In genomic region chr2:46297274-46297843, GRCm38 (mm10) we compare ENCODE assay signal across 24 mouse cellular contexts.
DNase-seq lines count a peak whose midpoint lies in the region; ATAC-seq and TF ChIP-seq lines count a peak whose summit lies in the region.
"Had no signal": no experiment of that assay in that cellular context is flagged by ENCODE, and none has a peak within 500 bp of the region (broad histone marks: within the 10 kb centered on the region; RNA-seq: fewer than 3 reads in every experiment).

No protein-coding gene starts in this region.

- no peaks in the 10 kb centered on the region for H3K36me3 ChIP-seq in kidney, embryonic 16.5 days (ENCODE audit: insufficient read depth, low read length)
- no peaks in the 10 kb centered on the region for H3K36me3 ChIP-seq in midbrain, embryonic 12.5 days
- no peaks in the 10 kb centered on the region for H3K36me3 ChIP-seq in midbrain, embryonic 13.5 days
- no peaks in the 10 kb centered on the region for H3K36me3 ChIP-seq in forebrain, embryonic 14.5 days (ENCODE audit: control insufficient read depth, insufficient read depth, low read length)
- H3K36me3 ChIP-seq: G1E; heart, embryonic 10.5 days; hindbrain, embryonic 15.5 days; liver, embryonic 13.5 days; midbrain, embryonic 15.5 days; neural tube, embryonic 13.5 days had no signal

- peak; percentile 2 for DNase-seq in kidney, adult 11 months
- peak; percentile 76 for DNase-seq in forebrain, embryonic 14.5 days (ENCODE audit: low spot score)
- peak; percentile 25 for DNase-seq in mesoderm, embryonic 11.5 days (ENCODE audit: low read depth, low spot score)
- DNase-seq in cerebellum, adult 2 months: no peak
- DNase-seq: adrenal gland, postnatal 36 days; B cell, adult 2 months; cerebellum, adult 11 months; cerebellum, postnatal 10 days; heart, postnatal 4 days; liver, embryonic 13.5 days; lung, adult 2 months; lung, postnatal 14 days had no signal

- H3K4me1 ChIP-seq in kidney, embryonic 16.5 days (ENCODE audit: insufficient read depth, low read length): no peaks in the 10 kb centered on the region
- no peaks in the 10 kb centered on the region for H3K4me1 ChIP-seq in midbrain, embryonic 12.5 days
- no peaks in the 10 kb centered on the region for H3K4me1 ChIP-seq in midbrain, embryonic 13.5 days (replicated peaks)
- no peaks in the 10 kb centered on the region for H3K4me1 ChIP-seq in forebrain, embryonic 14.5 days (ENCODE audit: control insufficient read depth, insufficient read depth, low read length)
- H3K4me1 ChIP-seq in cerebellum, adult 2 months (ENCODE audit: control insufficient read depth, insufficient read depth, low read length): no peaks in the 10 kb centered on the region
- H3K4me1 ChIP-seq: heart, embryonic 10.5 days; hindbrain, embryonic 15.5 days; liver, embryonic 13.5 days; midbrain, embryonic 15.5 days; neural tube, embryonic 13.5 days had no signal

- TF ChIP-seq CTCF in cerebellum, adult 2 months (IDR thresholded peaks at IDR 0.05; ENCODE audit: borderline replicate concordance, insufficient read depth, low read depth, low read length): no peak

- TF ChIP-seq POLR2A in cerebellum, adult 2 months (IDR thresholded peaks at IDR 0.05; ENCODE audit: borderline replicate concordance, insufficient read depth, low read length): no peak

- no peak for ATAC-seq in kidney, embryonic 16.5 days (ENCODE audit: low FRiP score, low TSS enrichment)
- ATAC-seq in midbrain, embryonic 12.5 days (ENCODE audit: low FRiP score, low read depth): peak; percentile 52; the same call in 1 of the 2 replicates
- no peak for ATAC-seq in midbrain, embryonic 13.5 days
- ATAC-seq in forebrain, embryonic 14.5 days: peak; percentile 88
- ATAC-seq: midbrain, embryonic 15.5 days; Patski had no signal

- WGBS in kidney, embryonic 16.5 days: 74% methylated on average over 2 of the region's 2 CpGs
- WGBS in midbrain, embryonic 12.5 days: 44% methylated on average over 2 of the region's 2 CpGs
- 40% methylated on average over 2 of the region's 2 CpGs for WGBS in midbrain, embryonic 13.5 days
- 4% methylated on average over 2 of the region's 2 CpGs for WGBS in forebrain, embryonic 14.5 days
- WGBS in cerebellum, adult 2 months: 37% methylated on average over 2 of the region's 2 CpGs

- H3K27ac ChIP-seq in kidney, embryonic 16.5 days (ENCODE audit: low read length): no peak overlapping the region
- no peak overlapping the region for H3K27ac ChIP-seq in midbrain, embryonic 12.5 days (replicated peaks)
- no peak overlapping the region for H3K27ac ChIP-seq in midbrain, embryonic 13.5 days
- H3K27ac ChIP-seq in forebrain, embryonic 14.5 days (ENCODE audit: low read depth, low read length): no peak overlapping the region
- no peak overlapping the region for H3K27ac ChIP-seq in cerebellum, adult 2 months (ENCODE audit: insufficient read depth, low read length)
- H3K27ac ChIP-seq: heart, embryonic 10.5 days; hindbrain, embryonic 15.5 days; left cerebral cortex, adult 2 months; liver, embryonic 13.5 days; midbrain, embryonic 15.5 days; neural tube, embryonic 13.5 days had no signal

- H3K9ac ChIP-seq in kidney, embryonic 16.5 days (replicated peaks; ENCODE audit: low read length): no peak overlapping the region
- H3K9ac ChIP-seq in midbrain, embryonic 12.5 days (replicated peaks): no peak overlapping the region
- H3K9ac ChIP-seq in midbrain, embryonic 13.5 days (replicated peaks): no peak overlapping the region
- H3K9ac ChIP-seq in forebrain, embryonic 14.5 days (ENCODE audit: low read length): no peak overlapping the region
- H3K9ac ChIP-seq: hindbrain, embryonic 15.5 days; liver, embryonic 13.5 days; midbrain, embryonic 15.5 days; neural tube, embryonic 13.5 days had no signal

- no peaks in the 10 kb centered on the region for H3K9me3 ChIP-seq in kidney, embryonic 16.5 days (ENCODE audit: low read length)
- no peaks in the 10 kb centered on the region for H3K9me3 ChIP-seq in midbrain, embryonic 12.5 days
- no peaks in the 10 kb centered on the region for H3K9me3 ChIP-seq in midbrain, embryonic 13.5 days
- H3K9me3 ChIP-seq in forebrain, embryonic 14.5 days (replicated peaks; ENCODE audit: control insufficient read depth, low read length): no peaks in the 10 kb centered on the region
- H3K9me3 ChIP-seq: G1E; heart, embryonic 10.5 days; hindbrain, embryonic 15.5 days; liver, embryonic 13.5 days; midbrain, embryonic 15.5 days; neural tube, embryonic 13.5 days had no signal

- H3K27me3 ChIP-seq in kidney, embryonic 16.5 days (ENCODE audit: insufficient read depth, low read length): no peaks in the 10 kb centered on the region
- no peaks in the 10 kb centered on the region for H3K27me3 ChIP-seq in midbrain, embryonic 12.5 days
- H3K27me3 ChIP-seq in midbrain, embryonic 13.5 days: no peaks in the 10 kb centered on the region
- no peaks in the 10 kb centered on the region for H3K27me3 ChIP-seq in forebrain, embryonic 14.5 days (replicated peaks; ENCODE audit: control insufficient read depth, insufficient read depth, low read length)
- H3K27me3 ChIP-seq in cerebellum, adult 2 months (ENCODE audit: control insufficient read depth, insufficient read depth, low read length): no peaks in the 10 kb centered on the region
- H3K27me3 ChIP-seq: CH12.LX; hindbrain, embryonic 15.5 days; liver, embryonic 13.5 days; midbrain, embryonic 15.5 days; Patski had no signal

- H3K4me3 ChIP-seq in kidney, embryonic 16.5 days (ENCODE audit: low read length): no peak overlapping the region
- H3K4me3 ChIP-seq in midbrain, embryonic 12.5 days: no peak overlapping the region
- no peak overlapping the region for H3K4me3 ChIP-seq in midbrain, embryonic 13.5 days (replicated peaks)
- H3K4me3 ChIP-seq in forebrain, embryonic 14.5 days (ENCODE audit: low read depth, low read length): no peak overlapping the region
- no peak overlapping the region for H3K4me3 ChIP-seq in cerebellum, adult 2 months (replicated peaks; ENCODE audit: insufficient read depth, low read depth, low read length)
- H3K4me3 ChIP-seq: heart, embryonic 10.5 days; hindbrain, embryonic 15.5 days; left cerebral cortex, adult 2 months; liver, embryonic 13.5 days; midbrain, embryonic 15.5 days; myocyte; neural tube, embryonic 13.5 days had no signal

- no peak overlapping the region for H3K4me2 ChIP-seq in kidney, embryonic 16.5 days (replicated peaks; ENCODE audit: low read depth, low read length)
- no peak overlapping the region for H3K4me2 ChIP-seq in midbrain, embryonic 12.5 days (replicated peaks)
- no peak overlapping the region for H3K4me2 ChIP-seq in midbrain, embryonic 13.5 days (replicated peaks)
- H3K4me2 ChIP-seq in forebrain, embryonic 14.5 days (ENCODE audit: low read length): no peak overlapping the region
- H3K4me2 ChIP-seq: hindbrain, embryonic 15.5 days; liver, embryonic 13.5 days; midbrain, embryonic 15.5 days; neural tube, embryonic 13.5 days had no signal

Comparison
In these comparisons a context has a peak if more than half of its experiments do, and no peak if none do; other contexts are left out.
1. ATAC-seq: peak in midbrain, embryonic 12.5 days (single experiment) and forebrain, embryonic 14.5 days (single experiment); none in kidney, embryonic 16.5 days (single experiment) and midbrain, embryonic 13.5 days (single experiment).
2. DNase-seq: peak in kidney, adult 11 months (single experiment), forebrain, embryonic 14.5 days (single experiment) and mesoderm, embryonic 11.5 days (single experiment); none in cerebellum, adult 2 months (0 of 2).